Mouse (Mus musculus) spleen, adult 2 months (tissue): ENCODE data around the gene Dhdh.

Experiments used
- CTCF ChIP-seq: fragments of 200-500 bp; IDR thresholded peaks from 2 replicates; pipeline ENCODE4 v1.5.1; 2011; ENCODE audit warnings: mild to moderate bottlenecking, inconsistent platforms; ENCODE audit not compliant: insufficient read depth, insufficient read length, insufficient replicate concordance; ENCODE audit errors: extremely low read depth
- POLR2A ChIP-seq: fragments of 200-500 bp; IDR thresholded peaks from 2 replicates; pipeline ENCODE4 v1.6.1; 2011; ENCODE audit warnings: low read depth, low read length, inconsistent platforms

GRCm38 (mm10) chr7:45476453-45476852 lies 12.2 kb downstream of the Dhdh start:
- TF ChIP-seq CTCF (no peak), POLR2A (no peak)
